24 mouse cellular contexts compared by ENCODE assay signal in the genomic region with DNA sequence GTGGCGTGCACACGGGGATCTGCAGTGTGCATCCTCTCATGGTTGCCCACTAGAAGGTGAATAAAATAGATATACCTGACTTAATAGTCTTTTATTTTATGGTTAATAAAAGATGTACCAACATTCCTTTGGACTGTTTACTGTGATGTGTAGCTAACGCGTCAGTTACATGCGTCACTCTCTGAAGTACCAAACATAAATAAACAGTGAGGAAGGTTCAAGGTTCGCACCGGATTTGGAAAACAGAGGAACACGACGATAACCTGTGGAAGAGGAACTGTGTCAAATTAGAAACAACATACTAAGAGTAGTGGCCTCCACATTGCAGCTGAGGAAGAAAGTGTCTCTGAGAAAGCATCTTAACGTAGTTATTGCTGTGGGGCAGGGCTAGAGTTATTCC. TPM values are rescaled to one million over a fixed set of nuclear protein-coding genes. Genes with fewer than 3 reads are reported as not detected.
"Had no signal": no experiment of that assay in that cellular context is flagged by ENCODE, and none has a peak within 500 bp of the region (broad histone marks: within the 10 kb centered on the region; RNA-seq: fewer than 3 reads in every experiment).

No protein-coding gene starts in this region.

- H3K36me3 ChIP-seq: lung, embryonic 15.5 days; midbrain, embryonic 13.5 days; midbrain, embryonic 15.5 days; neural tube, embryonic 12.5 days; stomach, embryonic 15.5 days had no signal

- H3K4me2 ChIP-seq: lung, embryonic 15.5 days; midbrain, embryonic 11.5 days; midbrain, embryonic 13.5 days; midbrain, embryonic 15.5 days; neural tube, embryonic 12.5 days; stomach, embryonic 15.5 days had no signal

- DNase-seq: lung, adult 2 months; lung, postnatal 14 days; lung, postnatal 36 days; right cerebral cortex, postnatal 14 days; thymus, adult 2 months; thymus, postnatal 25 days; thymus, postnatal 4 days had no signal

- H3K27ac ChIP-seq: lung, embryonic 15.5 days; macrophage; midbrain, embryonic 13.5 days; midbrain, embryonic 15.5 days; neural tube, embryonic 12.5 days; stomach, embryonic 15.5 days; stomach, postnatal 0 days had no signal

- H3K27me3 ChIP-seq: lung, embryonic 15.5 days; midbrain, embryonic 13.5 days; midbrain, embryonic 15.5 days; neural tube, embryonic 12.5 days; stomach, embryonic 15.5 days had no signal

- H3K9ac ChIP-seq: lung, embryonic 15.5 days; midbrain, embryonic 13.5 days; midbrain, embryonic 15.5 days; neural tube, embryonic 12.5 days; stomach, embryonic 15.5 days had no signal

- H3K9me3 ChIP-seq: lung, embryonic 15.5 days; midbrain, embryonic 13.5 days; midbrain, embryonic 15.5 days; neural tube, embryonic 12.5 days; stomach, embryonic 15.5 days had no signal

- ATAC-seq: lung, postnatal 0 days; midbrain, embryonic 15.5 days had no signal

- H3K4me3 ChIP-seq: lung, embryonic 15.5 days; midbrain, embryonic 13.5 days; midbrain, embryonic 15.5 days; neural tube, embryonic 12.5 days; stomach, embryonic 15.5 days had no signal

- H3K4me1 ChIP-seq: neural tube, embryonic 12.5 days; stomach, embryonic 15.5 days had no signal

RNA-seq across cellular contexts. Expression of gene Capza3, which starts 51.5 kb away (rescaled TPM):
- total RNA-seq: megakaryocyte progenitor cell, adult 5-6 weeks; midbrain, postnatal 0 days; monocyte, adult 5-6 weeks; neutrophil, adult 5-6 weeks had no signal
- polyA plus RNA-seq: liver, embryonic 16.5 days; lung, adult 2 months; lung, embryonic 15.5 days; lung, postnatal 0 days; macrophage; midbrain, embryonic 11.5 days; midbrain, embryonic 13.5 days; midbrain, embryonic 15.5 days; midbrain, postnatal 0 days; neural tube, embryonic 12.5 days; neural tube, embryonic 14.5 days; spleen, adult 2 months; stomach, embryonic 15.5 days; stomach, postnatal 0 days; thymus, adult 2 months; urinary bladder, adult 2 months had no signal

RNA-seq across cellular contexts. Expression of gene Plcz1, which starts 51.7 kb away (rescaled TPM):
- total RNA-seq: megakaryocyte progenitor cell, adult 5-6 weeks; monocyte, adult 5-6 weeks; neutrophil, adult 5-6 weeks had no signal
- polyA plus RNA-seq: liver, embryonic 16.5 days; lung, adult 2 months; lung, embryonic 15.5 days; lung, postnatal 0 days; macrophage; midbrain, embryonic 11.5 days; midbrain, embryonic 13.5 days; neural tube, embryonic 12.5 days; neural tube, embryonic 14.5 days; spleen, adult 2 months; stomach, embryonic 15.5 days; stomach, postnatal 0 days had no signal
